Mouse (Mus musculus) fat pad, adult 2 months (tissue): Measurements from ENCODE around the gene Dcpp3.
"Not testable (repeated sequence)": the region's sequence is repeated elsewhere in the genome, so short reads cannot be mapped to it uniquely, and the experiment has no call there.

Experiments used
- DNase-seq: peaks from one replicate; pipeline ENCODE4 v3.0.0-alpha.2; 2011; ENCODE audit warnings: low read depth, low spot score; ENCODE audit errors: extremely low read depth

The Dcpp3 gene

GRCm38 (mm10) chr17:23917158-23917557, at the start of gene Dcpp3:
Gene Dcpp3 (plus strand): TSS chr17:23917458.
- not testable (repeated sequence) for DNase-seq

GRCm38 (mm10) chr17:23867756-23868155, 49.5 kb upstream of the Dcpp3 start, which contains the start of gene Prss21:
Gene Prss21 (plus strand): TSS chr17:23868056.
- no peak for DNase-seq

- peak; percentile 52 for DNase-seq
Observed at GRCm38 (mm10) chr17:23868513-23868912, 48.7 kb upstream of the Dcpp3 start.

- DNase-seq, result no peak
Observed at GRCm38 (mm10) chr17:23873884-23874856, 43.1 kb upstream of the Dcpp3 start.

- DNase-seq, result no peak
Observed at GRCm38 (mm10) chr17:23876741-23877140, 40.5 kb upstream of the Dcpp3 start.

GRCm38 (mm10) chr17:23877166-23877565, 40.1 kb upstream of the Dcpp3 start:
- no peak for DNase-seq

GRCm38 (mm10) chr17:23880576-23880975, 36.7 kb upstream of the Dcpp3 start, which contains the start of the genes Dcpp1 and Dcpp2:
Gene Dcpp1 (plus strand): TSS chr17:23880876.
Gene Dcpp2 (plus strand): TSS chr17:23880880.
- DNase-seq, result not testable (repeated sequence)

GRCm38 (mm10) chr17:23924531-23925007, 7.3 kb downstream of the Dcpp3 start:
- no peak for DNase-seq

GRCm38 (mm10) chr17:23925090-23925493, 7.8 kb downstream of the Dcpp3 start:
- no peak for DNase-seq

GRCm38 (mm10) chr17:23931157-23931556, 13.9 kb downstream of the Dcpp3 start:
- DNase-seq, result no peak

GRCm38 (mm10) chr17:23941372-23941771, 24.1 kb downstream of the Dcpp3 start, which contains the start of gene Sbp:
Gene Sbp (plus strand): TSS chr17:23941672.
- no peak for DNase-seq

- DNase-seq, result peak; percentile 33
Observed at GRCm38 (mm10) chr17:23947486-23947885, 30.2 kb downstream of the Dcpp3 start.

- DNase-seq, result no peak
Observed at GRCm38 (mm10) chr17:23949068-23949467, 31.8 kb downstream of the Dcpp3 start.

GRCm38 (mm10) chr17:23950828-23951227, 33.6 kb downstream of the Dcpp3 start:
- DNase-seq, result peak; percentile 74

- no peak for DNase-seq
Observed at GRCm38 (mm10) chr17:23955174-23955573, 37.9 kb downstream of the Dcpp3 start, which contains the start of gene Sbpl. Gene Sbpl (minus strand): TSS chr17:23955274.

- no peak for DNase-seq
Observed at GRCm38 (mm10) chr17:23960084-23960738, 43.0 kb downstream of the Dcpp3 start.

- DNase-seq, result no peak
Observed at GRCm38 (mm10) chr17:23961573-23962122, 44.4 kb downstream of the Dcpp3 start.

- no peak for DNase-seq
Observed at GRCm38 (mm10) chr17:23965805-23966425, 48.7 kb downstream of the Dcpp3 start.

GRCm38 (mm10) chr17:23966658-23967401, 49.6 kb downstream of the Dcpp3 start:
- DNase-seq, result peak; percentile 89

- DNase-seq, result no peak
Observed at GRCm38 (mm10) chr17:23968780-23969179, 51.5 kb downstream of the Dcpp3 start.
